Mouse (Mus musculus) lung, postnatal 14 days (tissue): ENCODE measurements around the gene Akr1c21.
"Not testable (repeated sequence)": the region's sequence is repeated elsewhere in the genome, so short reads cannot be mapped to it uniquely, and the experiment has no call there.

ENCODE experiments used
- DNase-seq: peaks from one replicate; pipeline ENCODE4 v3.0.0; 2021

The Akr1c21 gene

GRCm38 (mm10) chr13:4573871-4574270 lies at the start of gene Akr1c21:
Akr1c21 (plus strand) TSS chr13:4574075.
- DNase-seq: no peak

DNA sequence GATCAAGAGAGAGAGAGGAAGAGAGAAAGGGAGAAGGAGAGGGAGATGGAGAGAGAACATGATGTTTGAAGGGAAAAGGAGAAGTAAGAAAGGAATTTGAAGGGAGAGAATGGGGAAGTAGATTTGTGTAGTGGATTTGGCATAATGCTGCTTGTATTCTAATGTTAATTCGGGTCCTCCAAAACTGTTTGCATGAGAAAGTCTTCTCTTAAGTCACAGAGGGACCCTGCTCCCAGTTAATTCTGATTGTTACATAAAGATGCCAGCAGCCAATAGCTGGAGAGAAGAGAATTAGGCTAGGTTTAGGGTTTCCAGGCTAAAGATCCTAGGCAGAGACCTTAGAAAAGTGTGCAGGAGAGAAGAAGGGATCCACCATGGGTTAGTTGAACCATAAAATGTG lies 14.7 kb upstream of the Akr1c21 start:
- DNase-seq: no peak

DNA sequence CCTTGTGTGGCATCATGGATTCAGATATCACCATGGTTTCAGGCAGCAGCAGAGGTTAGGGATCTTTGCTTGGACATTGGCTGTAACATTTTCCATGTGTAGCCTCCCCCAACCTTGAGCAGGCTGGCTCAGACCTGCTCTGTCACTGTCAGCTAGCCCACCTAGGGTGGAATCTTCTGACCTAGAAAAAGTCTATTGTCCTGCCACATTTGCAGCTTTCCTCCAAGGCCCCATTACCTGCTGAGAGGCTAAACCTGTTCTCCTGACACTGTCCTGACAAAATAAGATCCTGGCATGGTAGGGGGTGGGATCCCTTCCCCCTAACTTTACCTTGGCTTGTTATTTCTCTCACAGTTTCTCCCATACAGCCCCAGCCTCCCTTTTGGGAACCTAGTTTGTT lies 13.4 kb upstream of the Akr1c21 start:
- no peak for DNase-seq

GRCm38 (mm10) chr13:4565996-4566395 lies 7.9 kb upstream of the Akr1c21 start:
- no peak for DNase-seq

DNA sequence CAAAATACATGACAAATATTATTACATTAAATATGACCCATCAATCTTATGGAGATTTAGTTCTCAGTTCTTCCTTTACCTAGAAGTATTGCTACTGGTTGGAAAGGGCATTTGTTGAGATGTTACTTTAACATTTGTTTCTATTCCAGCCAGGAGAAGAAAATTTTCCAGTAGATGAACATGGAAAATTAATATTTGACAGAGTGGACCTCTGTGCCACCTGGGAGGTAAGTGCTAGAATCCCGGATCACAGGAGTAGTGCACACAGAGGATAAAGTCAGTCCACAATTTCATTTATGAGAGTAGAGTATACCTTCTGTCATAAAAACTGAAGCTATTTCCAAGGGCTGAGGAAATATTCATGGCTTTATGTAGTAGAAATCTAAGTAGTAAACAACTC lies 3.0 kb downstream of the Akr1c21 start:
- no peak for DNase-seq

- DNase-seq: not testable (repeated sequence)
Observed at GRCm38 (mm10) chr13:4603431-4603830, 29.6 kb downstream of the Akr1c21 start.

GRCm38 (mm10) chr13:4606821-4607220 lies 32.9 kb downstream of the Akr1c21 start:
- DNase-seq: no peak

- no peak for DNase-seq
Observed at GRCm38 (mm10) chr13:4608530-4608929, 34.7 kb downstream of the Akr1c21 start.

DNA sequence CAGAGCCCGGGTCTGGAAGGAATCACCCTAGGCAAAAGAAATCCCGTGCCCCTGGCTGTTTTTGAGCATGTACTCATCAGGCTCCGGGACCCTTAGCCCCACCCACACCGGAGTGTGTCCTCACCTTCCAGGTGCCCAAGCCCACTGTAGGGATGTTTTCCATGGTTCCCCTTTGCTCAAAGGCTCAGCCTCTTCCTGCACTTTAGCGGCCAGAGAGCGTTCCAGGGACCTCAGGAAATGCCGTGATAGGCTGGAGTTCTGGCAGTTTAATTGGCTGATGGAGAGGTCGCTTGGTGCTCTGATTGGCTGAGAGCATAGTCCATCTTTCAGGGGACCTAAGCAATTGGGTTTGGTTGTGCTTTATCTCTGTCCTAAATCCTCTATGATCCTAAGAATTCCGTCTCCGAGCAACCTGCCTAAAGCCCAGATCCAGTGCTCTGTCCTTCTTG lies 35.1 kb downstream of the Akr1c21 start, which contains the start of gene Akr1e1:
TSS of gene Akr1e1 (minus strand) at position 214 of the 449 bp plus-strand sequence.
- DNase-seq: peak; percentile 84

GRCm38 (mm10) chr13:4610902-4611301 lies 37.0 kb downstream of the Akr1c21 start:
- no peak for DNase-seq
